Mouse (Mus musculus) intestine, postnatal 0 days (tissue): Measurements from ENCODE around the gene Hacl1. TPM values are rescaled to one million over a fixed set of nuclear protein-coding genes. Genes with fewer than 3 reads are reported as not detected.
A peak's percentile ranks its signal among the peaks of the same experiment; 100 is the strongest.

Source experiments
- ATAC-seq: fragments of 200-750 bp; cut with Nextera tagmentation; 2 replicates; pipeline ENCODE4 v1.8.0; 2017; ENCODE audit warnings: mild to moderate bottlenecking, moderate TSS enrichment, moderate library complexity
- H3K27ac ChIP-seq: fragments of 300-500 bp; sonication (generic); 2 replicates; pipeline ENCODE4 v1.5.1; 2014; ENCODE audit warnings: mild to moderate bottlenecking, low read depth, low read length, moderate library complexity
- H3K27me3 ChIP-seq: fragments of 300-500 bp; sonication (generic); replicated peaks from 2 replicates; pipeline ENCODE4 v1.6.1; 2014; ENCODE audit warnings: low read length, mixed read lengths; ENCODE audit not compliant: control insufficient read depth, insufficient read depth
- H3K36me3 ChIP-seq: fragments of 300-500 bp; sonication (generic); 2 replicates; pipeline ENCODE4 v1.6.1; 2014; ENCODE audit warnings: mild to moderate bottlenecking, moderate library complexity; ENCODE audit not compliant: control insufficient read depth, insufficient read depth
- H3K4me1 ChIP-seq: fragments of 300-500 bp; sonication (generic); replicated peaks from 2 replicates; pipeline ENCODE4 v1.6.1; 2014; ENCODE audit warnings: antibody characterized with exemption, low read length, mixed read lengths; ENCODE audit not compliant: control insufficient read depth, insufficient read depth
- H3K4me2 ChIP-seq: fragments of 300-500 bp; sonication (generic); replicated peaks from 2 replicates; pipeline ENCODE4 v1.6.1; 2014; ENCODE audit warnings: low read depth, mild to moderate bottlenecking, moderate library complexity
- H3K4me3 ChIP-seq: fragments of 300-500 bp; sonication (generic); 2 replicates; pipeline ENCODE4 v1.5.1; 2014; ENCODE audit warnings: low read depth, low read length
- H3K9ac ChIP-seq: fragments of 300-500 bp; sonication (generic); 2 replicates; pipeline ENCODE4 v1.6.1; 2014; ENCODE audit warnings: mild to moderate bottlenecking, low read depth, low read length
- H3K9me3 ChIP-seq: fragments of 300-500 bp; sonication (generic); 2 replicates; pipeline ENCODE4 v1.6.1; 2016; ENCODE audit warnings: mixed run types; ENCODE audit not compliant: control insufficient read depth
- CTCF ChIP-seq: sonication (generic); IDR thresholded peaks from 2 replicates; pipeline ENCODE4 v1.5.1; 2016; ENCODE audit warnings: low read depth, mild to moderate bottlenecking, control low read depth, antibody characterized with exemption, moderate library complexity
- WGBS: fragments of 180-500 bp; shearing (Covaris S2); extraction: QIAGEN DNeasy Blood & Tissue Kit; methylation state at CpG from one replicate; pipeline ENCODE4 v1.1.7; 2014; 5-methylcytosine and 5-hydroxymethylcytosine counted together
- polyA plus RNA-seq: library from polyadenylated mRNA; unstranded; fragments of >200 nt; fragmentation: Nextera tagmentation; extraction: Ambion mirVana; gene quantifications from 2 replicates; pipeline ENCODE4 v1.2.1, GENCODE M21; 2015

Gene Hacl1
- polyA plus RNA-seq, 1 experiment from 2014 or later = 35.5 TPM

GRCm38 (mm10) chr14:31652624-31653023 is 11.5 kb upstream of the Hacl1 start:
- H3K36me3 ChIP-seq = no peaks in the 10 kb centered on the region
- no peak overlapping the region for H3K27ac ChIP-seq
- 76% methylated on average over 1 of the region's 1 CpGs for WGBS
- H3K27me3 ChIP-seq = no peaks in the 10 kb centered on the region
- TF ChIP-seq CTCF = no peak
- no peaks in the 10 kb centered on the region for H3K9me3 ChIP-seq
- no peak overlapping the region for H3K9ac ChIP-seq
- no peak overlapping the region for H3K4me2 ChIP-seq
- ATAC-seq = no peak
- H3K4me1 ChIP-seq = peaks cover 3% of the 10 kb centered on the region; the same call in 1 of the 2 replicates
- H3K4me3 ChIP-seq = no peak overlapping the region

DNA sequence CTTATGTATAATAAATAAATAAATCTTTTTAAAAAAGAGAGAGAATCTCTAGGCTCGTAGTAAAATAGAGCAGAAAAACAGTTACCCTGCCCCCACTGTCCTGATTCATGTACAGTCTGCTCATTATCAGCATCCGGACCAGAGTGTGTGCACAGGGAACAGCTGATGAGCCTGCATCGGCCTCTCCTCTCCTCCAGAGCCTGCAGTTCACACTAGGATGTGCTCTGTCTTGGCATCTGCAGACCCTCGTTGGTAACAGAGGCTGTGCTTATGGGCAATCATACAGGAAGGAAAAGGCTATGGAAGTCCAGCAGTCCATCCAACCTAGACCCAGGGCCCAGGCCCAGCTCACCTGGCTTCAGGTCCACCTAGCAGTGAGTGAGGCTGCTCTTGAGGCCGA is 11.0 kb upstream of the Hacl1 start:
- Histone ChIP-seq H3K4me2 (no peak overlapping the region), H3K27me3 (no peaks in the 10 kb centered on the region), H3K27ac (no peak overlapping the region), H3K9me3 (no peaks in the 10 kb centered on the region), H3K9ac (no peak overlapping the region), H3K36me3 (no peaks in the 10 kb centered on the region), H3K4me3 (no peak overlapping the region), H3K4me1 (no peaks in the 10 kb centered on the region)
- no peak for TF ChIP-seq CTCF
- no peak for ATAC-seq
- WGBS = 51% methylated on average over 5 of the region's 5 CpGs

DNA sequence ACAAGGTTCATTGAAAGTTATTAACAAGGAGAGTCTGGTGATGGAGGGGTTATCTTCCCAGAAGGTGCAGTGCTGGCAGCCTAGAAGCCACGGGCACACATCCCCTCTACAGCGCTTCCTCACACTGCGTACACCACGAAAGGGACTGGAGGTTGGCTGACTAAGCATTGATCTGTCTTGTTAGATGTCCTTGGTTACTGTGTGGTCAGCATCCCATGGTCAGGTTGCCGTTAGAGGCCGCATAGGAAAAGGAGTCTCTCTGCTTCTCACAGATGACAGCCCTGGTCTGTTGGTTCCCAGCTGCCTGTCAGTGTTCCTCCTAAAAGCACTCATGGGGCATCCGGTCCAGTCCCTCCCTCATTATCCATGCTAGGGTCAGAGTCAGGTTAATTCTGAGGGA is 10.1 kb upstream of the Hacl1 start:
- Histone ChIP-seq H3K27me3 (no peaks in the 10 kb centered on the region), H3K9me3 (no peaks in the 10 kb centered on the region), H3K27ac (no peak overlapping the region), H3K4me3 (no peak overlapping the region), H3K4me2 (no peak overlapping the region), H3K4me1 (no peaks in the 10 kb centered on the region), H3K9ac (no peak overlapping the region), H3K36me3 (no peaks in the 10 kb centered on the region)
- ATAC-seq = no peak
- 70% methylated on average over 7 of the region's 7 CpGs for WGBS
- no peak for TF ChIP-seq CTCF

GRCm38 (mm10) chr14:31650347-31650746 is 9.3 kb upstream of the Hacl1 start:
- H3K36me3 ChIP-seq = no peaks in the 10 kb centered on the region
- no peak overlapping the region for H3K27ac ChIP-seq
- TF ChIP-seq CTCF = peak; percentile 59
- no peak overlapping the region for H3K4me3 ChIP-seq
- no peak overlapping the region for H3K9ac ChIP-seq
- no peak for ATAC-seq
- no peaks in the 10 kb centered on the region for H3K27me3 ChIP-seq
- H3K9me3 ChIP-seq = no peaks in the 10 kb centered on the region
- WGBS = 97% methylated on average over 3 of the region's 3 CpGs
- no peaks in the 10 kb centered on the region for H3K4me1 ChIP-seq
- no peak overlapping the region for H3K4me2 ChIP-seq

DNA sequence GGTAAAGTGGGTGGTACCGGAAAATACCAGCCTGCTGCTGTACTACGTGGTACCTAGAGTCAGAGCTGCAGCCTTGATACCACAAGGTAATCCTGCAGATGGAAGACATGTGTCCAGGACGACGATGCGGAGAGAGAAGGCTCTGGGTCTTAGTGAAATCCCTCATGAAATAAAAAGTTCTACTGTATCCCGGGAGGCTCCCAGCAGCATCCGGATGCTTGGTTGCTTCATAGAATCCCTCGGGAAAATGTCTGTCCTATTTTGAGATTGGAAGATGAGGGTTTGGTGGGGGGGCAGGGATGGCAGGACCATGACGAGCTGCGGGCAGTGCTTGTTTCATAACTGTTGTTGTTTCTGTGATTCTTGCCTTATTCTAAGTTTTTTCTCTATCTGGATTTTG is 6.9 kb upstream of the Hacl1 start:
- no peaks in the 10 kb centered on the region for H3K27me3 ChIP-seq
- no peak for ATAC-seq
- TF ChIP-seq CTCF = no peak
- H3K9ac ChIP-seq = no peak overlapping the region
- no peak overlapping the region for H3K4me3 ChIP-seq
- H3K4me2 ChIP-seq = no peak overlapping the region
- WGBS = 87% methylated on average over 10 of the region's 10 CpGs
- no peaks in the 10 kb centered on the region for H3K9me3 ChIP-seq
- H3K36me3 ChIP-seq = no peaks in the 10 kb centered on the region
- no peak overlapping the region for H3K27ac ChIP-seq
- H3K4me1 ChIP-seq = no peaks in the 10 kb centered on the region

GRCm38 (mm10) chr14:31645920-31646319 is 4.8 kb upstream of the Hacl1 start:
- no peaks in the 10 kb centered on the region for H3K9me3 ChIP-seq
- no peak for TF ChIP-seq CTCF
- H3K27me3 ChIP-seq = no peaks in the 10 kb centered on the region
- ATAC-seq = no peak
- no peak overlapping the region for H3K4me3 ChIP-seq
- H3K4me2 ChIP-seq = no peak overlapping the region
- peak overlapping the region; percentile 80 for H3K27ac ChIP-seq
- no peak overlapping the region for H3K9ac ChIP-seq
- WGBS = 71% methylated on average over 7 of the region's 7 CpGs
- H3K36me3 ChIP-seq = no peaks in the 10 kb centered on the region
- 0 out of 2 replicates have a peak, but pooled peaks cover 3% of the 10 kb centered on the region for H3K4me1 ChIP-seq

- Histone ChIP-seq H3K4me2 (no peak overlapping the region), H3K36me3 (no peaks in the 10 kb centered on the region), H3K9me3 (no peaks in the 10 kb centered on the region), H3K4me3 (no peak overlapping the region), H3K4me1 (peaks cover 3% of the 10 kb centered on the region; the same call in 1 of the 2 replicates), H3K9ac (no peak overlapping the region), H3K27me3 (no peaks in the 10 kb centered on the region), H3K27ac (peak overlapping the region; percentile 80)
- ATAC-seq = peak; percentile 65
- peak; percentile 85 for TF ChIP-seq CTCF
- 55% methylated on average over 3 of the region's 3 CpGs for WGBS
Observed at GRCm38 (mm10) chr14:31644931-31645547, 4.0 kb upstream of the Hacl1 start.
